Mouse (Mus musculus) limb, embryonic 13.5 days (tissue): ENCODE results near the gene Ahnak2. TPM values are rescaled to one million over a fixed set of nuclear protein-coding genes. Genes with fewer than 3 reads are reported as not detected.
"Not testable (repeated sequence)": the region's sequence is repeated elsewhere in the genome, so short reads cannot be mapped to it uniquely, and the experiment has no call there.

Experiments used
- ATAC-seq: fragments of 200-750 bp; cut with Nextera tagmentation; 2 replicates; pipeline ENCODE4 v1.8.0; 2017; ENCODE audit warnings: low read depth, moderate number of reproducible peaks, moderate TSS enrichment; ENCODE audit not compliant: low FRiP score
- H3K27ac ChIP-seq: fragments of 300-500 bp; sonication (generic); 2 replicates; pipeline ENCODE4 v1.5.1; 2015; ENCODE audit warnings: inconsistent platforms, mild to moderate bottlenecking, moderate library complexity
- H3K27me3 ChIP-seq: fragments of 300-500 bp; sonication (generic); 2 replicates; pipeline ENCODE4 v1.6.1; 2015; ENCODE audit warnings: mild to moderate bottlenecking, inconsistent platforms
- H3K36me3 ChIP-seq: fragments of 300-500 bp; sonication (generic); 2 replicates; pipeline ENCODE4 v1.6.1; 2015; ENCODE audit warnings: inconsistent platforms, mild to moderate bottlenecking, moderate library complexity
- H3K4me1 ChIP-seq: fragments of 300-500 bp; sonication (generic); 2 replicates; pipeline ENCODE4 v1.6.1; 2015; ENCODE audit warnings: inconsistent platforms
- H3K4me2 ChIP-seq: fragments of 300-500 bp; sonication (generic); replicated peaks from 2 replicates; pipeline ENCODE4 v1.6.1; 2015; ENCODE audit warnings: inconsistent platforms, mild to moderate bottlenecking, moderate library complexity
- H3K4me3 ChIP-seq: fragments of 300-500 bp; sonication (generic); 2 replicates; pipeline ENCODE4 v1.5.1; 2015; ENCODE audit warnings: moderate library complexity, mild to moderate bottlenecking, inconsistent platforms
- H3K9ac ChIP-seq: fragments of 300-500 bp; sonication (generic); 2 replicates; pipeline ENCODE4 v1.6.1; 2015; ENCODE audit warnings: mild to moderate bottlenecking, inconsistent platforms
- H3K9me3 ChIP-seq: fragments of 300-500 bp; sonication (generic); 2 replicates; pipeline ENCODE4 v1.6.1; 2016; ENCODE audit warnings: inconsistent platforms
- WGBS: fragments of 180-500 bp; shearing (Covaris S2); methylation state at CpG from one replicate; pipeline ENCODE4 v1.1.7; 2015; 5-methylcytosine and 5-hydroxymethylcytosine counted together
- polyA plus RNA-seq: library from polyadenylated mRNA; unstranded; fragments of >200 nt; fragmentation: Nextera tagmentation; extraction: Ambion mirVana; gene quantifications from 2 replicates; pipeline ENCODE4 v1.2.1, GENCODE M21; 2015

The Ahnak2 gene
- polyA plus RNA-seq, result 0.61 and 0.64 TPM in 2 replicates

GRCm38 (mm10) chr12:112801864-112802846 lies at the start of gene Ahnak2:
Gene Ahnak2, minus strand, starts transcription at chr12:112802657.
- Histone ChIP-seq H3K4me3 (peak within 1 kb of the TSS; percentile 58), H3K27ac (no peak within 1 kb of the TSS), H3K4me1 (peaks cover 43% of the 10 kb centered on the region), H3K9me3 (no peaks in the 10 kb centered on the region), H3K4me2 (peak within 1 kb of the TSS; percentile 100), H3K27me3 (peaks cover 44% of the 10 kb centered on the region), H3K9ac (peak within 1 kb of the TSS; percentile 72), H3K36me3 (no peaks in the 10 kb centered on the region)
- 5% methylated on average over 56 of the region's 69 CpGs for WGBS
- ATAC-seq, result peak; percentile 39; the same call in 1 of the 2 replicates

GRCm38 (mm10) chr12:112851116-112851515 lies 48.7 kb upstream of the Ahnak2 start:
- Histone ChIP-seq H3K4me3 (no peak overlapping the region), H3K27me3 (no peaks in the 10 kb centered on the region), H3K4me2 (no peak overlapping the region), H3K4me1 (no peaks in the 10 kb centered on the region), H3K36me3 (no peaks in the 10 kb centered on the region), H3K9ac (no peak overlapping the region), H3K27ac (no peak overlapping the region), H3K9me3 (no peaks in the 10 kb centered on the region)
- 46% methylated on average over 8 of the region's 8 CpGs for WGBS
- ATAC-seq, result no peak

- H3K4me3 ChIP-seq, result no peak overlapping the region
- no peak for ATAC-seq
- H3K27ac ChIP-seq, result no peak overlapping the region
- 87% methylated on average over 9 of the region's 9 CpGs for WGBS
- H3K4me2 ChIP-seq, result no peak overlapping the region
- no peaks in the 10 kb centered on the region for H3K36me3 ChIP-seq
- no peak overlapping the region for H3K9ac ChIP-seq
- no peaks in the 10 kb centered on the region for H3K9me3 ChIP-seq
- H3K4me1 ChIP-seq, result no peaks in the 10 kb centered on the region
- no peaks in the 10 kb centered on the region for H3K27me3 ChIP-seq
These were observed 47.9 kb upstream of the Ahnak2 start for GRCm38 (mm10) chr12:112850344-112850743.

GRCm38 (mm10) chr12:112849235-112850022 lies 47.0 kb upstream of the Ahnak2 start:
- Histone ChIP-seq H3K27me3 (no peaks in the 10 kb centered on the region), H3K4me2 (no peak overlapping the region), H3K4me1 (no peaks in the 10 kb centered on the region), H3K36me3 (no peaks in the 10 kb centered on the region), H3K27ac (no peak overlapping the region), H3K9ac (no peak overlapping the region), H3K9me3 (no peaks in the 10 kb centered on the region), H3K4me3 (no peak overlapping the region)
- 78% methylated on average over 11 of the region's 11 CpGs for WGBS
- no peak for ATAC-seq

GRCm38 (mm10) chr12:112847880-112848279 lies 45.4 kb upstream of the Ahnak2 start:
- no peak for ATAC-seq
- no peak overlapping the region for H3K9ac ChIP-seq
- H3K4me1 ChIP-seq, result no peaks in the 10 kb centered on the region
- WGBS, result 97% methylated on average over 2 of the region's 2 CpGs
- H3K9me3 ChIP-seq, result no peaks in the 10 kb centered on the region
- no peaks in the 10 kb centered on the region for H3K27me3 ChIP-seq
- no peak overlapping the region for H3K4me3 ChIP-seq
- H3K4me2 ChIP-seq, result no peak overlapping the region
- H3K36me3 ChIP-seq, result no peaks in the 10 kb centered on the region
- H3K27ac ChIP-seq, result no peak overlapping the region

- H3K27me3 ChIP-seq, result no peaks in the 10 kb centered on the region
- H3K27ac ChIP-seq, result no peak overlapping the region
- H3K9me3 ChIP-seq, result peaks cover 4% of the 10 kb centered on the region; the same call in 1 of the 2 replicates
- H3K9ac ChIP-seq, result no peak overlapping the region
- 19% methylated on average over 3 of the region's 3 CpGs for WGBS
- H3K4me3 ChIP-seq, result no peak overlapping the region
- peak; percentile 54; the same call in 1 of the 2 replicates for ATAC-seq
- H3K4me2 ChIP-seq, result no peak overlapping the region
- H3K36me3 ChIP-seq, result no peaks in the 10 kb centered on the region
- H3K4me1 ChIP-seq, result no peaks in the 10 kb centered on the region
These were observed 41.3 kb upstream of the Ahnak2 start for GRCm38 (mm10) chr12:112843803-112844202.

- not testable (repeated sequence) for H3K27me3 ChIP-seq, H3K9me3 ChIP-seq, ATAC-seq, H3K36me3 ChIP-seq, H3K4me2 ChIP-seq, H3K4me3 ChIP-seq, H3K4me1 ChIP-seq, H3K27ac ChIP-seq, H3K9ac ChIP-seq
- 79% methylated on average over 2 of the region's 2 CpGs for WGBS
These were observed 39.7 kb upstream of the Ahnak2 start for GRCm38 (mm10) chr12:112842128-112842527.

- not testable (repeated sequence) for H3K4me3 ChIP-seq, ATAC-seq, H3K9me3 ChIP-seq, H3K27ac ChIP-seq, H3K4me2 ChIP-seq, H3K36me3 ChIP-seq, H3K4me1 ChIP-seq, H3K27me3 ChIP-seq, H3K9ac ChIP-seq
- WGBS, result 66% methylated on average over 4 of the region's 4 CpGs
These were observed 39.0 kb upstream of the Ahnak2 start for GRCm38 (mm10) chr12:112841338-112841892.

GRCm38 (mm10) chr12:112840209-112841086 lies 38.0 kb upstream of the Ahnak2 start:
- Histone ChIP-seq H3K27me3 (no peaks in the 10 kb centered on the region), H3K4me1 (no peaks in the 10 kb centered on the region), H3K9me3 (peaks cover 4% of the 10 kb centered on the region; the same call in 1 of the 2 replicates), H3K4me2 (no peak overlapping the region), H3K4me3 (no peak overlapping the region), H3K27ac (no peak overlapping the region), H3K9ac (no peak overlapping the region), H3K36me3 (no peaks in the 10 kb centered on the region)
- no peak for ATAC-seq
- 78% methylated on average over 25 of the region's 25 CpGs for WGBS

GRCm38 (mm10) chr12:112835046-112835445 lies 32.6 kb upstream of the Ahnak2 start:
- H3K27me3 ChIP-seq, result no peaks in the 10 kb centered on the region
- H3K4me2 ChIP-seq, result no peak overlapping the region
- no peak overlapping the region for H3K27ac ChIP-seq
- no peak overlapping the region for H3K4me3 ChIP-seq
- H3K36me3 ChIP-seq, result peaks cover 16% of the 10 kb centered on the region
- WGBS, result 73% methylated on average over 2 of the region's 2 CpGs
- H3K9ac ChIP-seq, result no peak overlapping the region
- peaks cover 7% of the 10 kb centered on the region for H3K4me1 ChIP-seq
- ATAC-seq, result no peak
- peaks cover 4% of the 10 kb centered on the region; the same call in 1 of the 2 replicates for H3K9me3 ChIP-seq

GRCm38 (mm10) chr12:112833527-112833926 lies 31.1 kb upstream of the Ahnak2 start:
- Histone ChIP-seq H3K4me1 (peaks cover 8% of the 10 kb centered on the region), H3K4me3 (no peak overlapping the region), H3K9me3 (no peaks in the 10 kb centered on the region), H3K27me3 (no peaks in the 10 kb centered on the region), H3K4me2 (no peak overlapping the region), H3K27ac (no peak overlapping the region), H3K36me3 (peaks cover 16% of the 10 kb centered on the region), H3K9ac (no peak overlapping the region)
- WGBS, result 86% methylated on average over 6 of the region's 6 CpGs
- ATAC-seq, result no peak
